Mouse (Mus musculus): ENCODE measurements around the gene Ccdc15. TPM values are rescaled to one million over a fixed set of nuclear protein-coding genes. Genes with fewer than 3 reads are reported as not detected.

The Ccdc15 gene
- polyA plus RNA-seq, 1 experiment = 1.8 TPM

DNA sequence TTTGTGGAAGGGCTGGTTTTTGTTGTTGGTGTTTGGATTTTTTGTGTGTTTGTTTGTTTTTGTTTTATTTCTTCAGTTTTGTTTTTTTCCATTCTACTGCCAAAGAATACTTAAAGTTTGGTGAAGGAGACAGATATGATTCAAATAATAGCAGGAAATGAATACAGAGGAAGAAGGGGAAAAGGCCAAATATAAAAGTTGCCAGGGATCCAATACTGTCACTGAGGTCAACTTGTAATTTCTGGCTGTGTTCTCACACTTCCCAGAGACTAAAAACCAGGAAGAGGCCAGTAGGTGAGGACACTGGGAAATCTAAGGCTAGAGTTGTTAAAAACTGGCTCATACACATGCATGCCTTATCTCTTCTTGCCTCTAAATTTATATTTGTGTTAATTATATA lies 13.9 kb upstream of the Ccdc15 start:
- TF ChIP-seq POLR2A (IDR thresholded peaks at IDR 0.05; ENCODE audit: borderline replicate concordance, control insufficient read depth, low read depth, low read length) = no peak
- TF ChIP-seq CTCF (IDR thresholded peaks at IDR 0.05; ENCODE audit: control insufficient read depth, insufficient read depth, low read length) = no peak
- Histone ChIP-seq H3K4me3 (replicated peaks; ENCODE audit: control insufficient read depth, low read depth, low read length) (no peak overlapping the region), H3K27ac (ENCODE audit: control insufficient read depth, insufficient read depth, low read depth, low read length, poor library complexity) (no peak overlapping the region), H3K4me1 (ENCODE audit: control insufficient read depth, insufficient read depth, low read length) (no peaks in the 10 kb centered on the region)

- TF ChIP-seq POLR2A (IDR thresholded peaks at IDR 0.05; ENCODE audit: borderline replicate concordance, control insufficient read depth, low read depth, low read length) (no peak), CTCF (IDR thresholded peaks at IDR 0.05; ENCODE audit: control insufficient read depth, insufficient read depth, low read length) (no peak)
Observed at GRCm38 (mm10) chr9:37359331-37360220, 11.3 kb upstream of the Ccdc15 start.

DNA sequence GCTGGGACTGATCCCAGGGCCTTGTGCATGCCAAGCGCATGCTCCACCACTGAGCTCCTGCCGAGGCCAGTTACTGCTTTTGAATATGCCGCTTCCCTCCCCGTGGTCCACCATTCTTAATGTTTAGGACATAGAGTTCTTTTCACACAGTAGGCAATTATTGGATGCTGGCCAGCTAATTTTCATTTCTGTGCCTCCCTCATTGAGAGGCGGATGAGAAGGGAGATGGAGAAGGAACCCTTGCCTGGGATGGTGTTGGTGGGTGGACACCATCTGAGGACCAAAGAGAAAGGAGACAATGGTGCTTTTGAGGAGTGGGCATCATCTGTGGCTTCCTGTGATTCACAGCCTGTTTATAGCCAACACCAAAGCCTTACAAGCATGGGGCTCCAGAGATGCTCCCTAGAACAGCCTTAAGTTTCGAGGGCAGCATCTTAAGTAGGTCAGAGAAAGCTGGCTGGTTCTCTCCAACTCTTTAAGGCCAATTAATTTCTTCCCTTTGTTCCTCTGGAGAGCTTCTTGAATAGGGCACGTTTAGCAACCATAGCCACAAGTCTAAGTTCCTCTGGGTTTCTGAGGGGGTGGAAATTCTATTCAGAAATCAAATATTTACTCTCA lies 10.6 kb upstream of the Ccdc15 start:
- Histone ChIP-seq H3K4me1 (ENCODE audit: control insufficient read depth, insufficient read depth, low read length) (no peaks in the 10 kb centered on the region), H3K4me3 (replicated peaks; ENCODE audit: control insufficient read depth, low read depth, low read length) (no peak overlapping the region), H3K27ac (ENCODE audit: control insufficient read depth, insufficient read depth, low read depth, low read length, poor library complexity) (no peak overlapping the region)
- TF ChIP-seq CTCF (IDR thresholded peaks at IDR 0.05; ENCODE audit: control insufficient read depth, insufficient read depth, low read length) (no peak), POLR2A (IDR thresholded peaks at IDR 0.05; ENCODE audit: borderline replicate concordance, control insufficient read depth, low read depth, low read length) (no peak)
- 78% methylated on average over 7 of the region's 7 CpGs for WGBS

More at GRCm38 (mm10) chr9:37359331-37360220, 11.3 kb upstream of the Ccdc15 start:
- H3K4me1 ChIP-seq (ENCODE audit: control insufficient read depth, insufficient read depth, low read length) = no peaks in the 10 kb centered on the region
- H3K4me3 ChIP-seq (replicated peaks; ENCODE audit: control insufficient read depth, low read depth, low read length) = no peak overlapping the region
- 72% methylated on average over 6 of the region's 6 CpGs for WGBS
- H3K27ac ChIP-seq (ENCODE audit: control insufficient read depth, insufficient read depth, low read depth, low read length, poor library complexity) = no peak overlapping the region

DNA sequence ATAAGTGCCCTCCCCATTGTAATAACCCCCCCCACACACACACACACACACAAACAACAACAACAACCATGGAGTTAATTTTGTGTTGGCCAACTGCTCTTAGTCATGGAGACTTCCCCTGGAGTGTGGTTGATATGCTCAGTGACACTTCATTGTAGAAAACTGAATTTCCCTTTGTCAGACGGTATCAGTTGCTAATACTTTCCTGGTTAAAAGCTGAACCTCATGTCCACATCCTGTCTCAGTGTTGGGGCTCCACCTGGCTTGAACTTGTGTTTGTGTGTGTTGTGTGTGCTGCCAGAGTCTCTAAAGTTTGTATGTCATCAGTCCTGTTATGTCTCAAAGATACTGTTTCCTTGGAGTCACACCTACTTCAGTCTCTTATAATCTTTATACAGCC lies 6.3 kb upstream of the Ccdc15 start:
- TF ChIP-seq CTCF (IDR thresholded peaks at IDR 0.05; ENCODE audit: control insufficient read depth, insufficient read depth, low read length) = no peak
- no peak for TF ChIP-seq POLR2A (IDR thresholded peaks at IDR 0.05; ENCODE audit: borderline replicate concordance, control insufficient read depth, low read depth, low read length)
- 23% methylated on average over 1 of the region's 1 CpGs for WGBS
- Histone ChIP-seq H3K4me3 (replicated peaks; ENCODE audit: control insufficient read depth, low read depth, low read length) (no peak overlapping the region), H3K4me1 (ENCODE audit: control insufficient read depth, insufficient read depth, low read length) (no peaks in the 10 kb centered on the region), H3K27ac (ENCODE audit: control insufficient read depth, insufficient read depth, low read depth, low read length, poor library complexity) (no peak overlapping the region)

DNA sequence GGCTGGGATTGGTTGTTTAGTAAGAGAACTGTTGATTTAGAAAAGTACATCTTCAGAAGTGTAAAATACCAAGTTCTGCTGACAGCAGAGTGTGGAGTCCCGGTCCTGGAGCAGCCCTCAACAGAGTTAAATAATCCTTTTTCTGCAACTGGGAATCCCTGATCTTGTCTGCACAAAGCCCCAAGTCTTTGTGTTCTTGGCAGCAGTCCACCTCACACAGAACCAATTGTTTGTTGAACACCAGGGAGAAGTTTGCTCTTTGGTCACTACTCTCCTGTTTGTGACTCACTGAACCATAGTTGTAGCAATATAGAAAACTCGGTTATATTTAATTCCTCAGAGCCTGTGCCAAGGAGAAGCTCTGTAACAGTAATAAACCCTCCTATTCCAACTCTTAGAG lies 3.0 kb upstream of the Ccdc15 start:
- WGBS = 59% methylated on average over 2 of the region's 2 CpGs
- Histone ChIP-seq H3K4me3 (replicated peaks; ENCODE audit: control insufficient read depth, low read depth, low read length) (no peak overlapping the region), H3K27ac (ENCODE audit: control insufficient read depth, insufficient read depth, low read depth, low read length, poor library complexity) (no peak overlapping the region), H3K4me1 (ENCODE audit: control insufficient read depth, insufficient read depth, low read length) (no peaks in the 10 kb centered on the region; the same call in 1 of the 2 replicates)
- TF ChIP-seq CTCF (IDR thresholded peaks at IDR 0.05; ENCODE audit: control insufficient read depth, insufficient read depth, low read length) (no peak), POLR2A (IDR thresholded peaks at IDR 0.05; ENCODE audit: borderline replicate concordance, control insufficient read depth, low read depth, low read length) (no peak)

GRCm38 (mm10) chr9:37349050-37349449 lies 818 bp upstream of the Ccdc15 start:
- no peak overlapping the region for H3K27ac ChIP-seq (ENCODE audit: control insufficient read depth, insufficient read depth, low read depth, low read length, poor library complexity)

DNA sequence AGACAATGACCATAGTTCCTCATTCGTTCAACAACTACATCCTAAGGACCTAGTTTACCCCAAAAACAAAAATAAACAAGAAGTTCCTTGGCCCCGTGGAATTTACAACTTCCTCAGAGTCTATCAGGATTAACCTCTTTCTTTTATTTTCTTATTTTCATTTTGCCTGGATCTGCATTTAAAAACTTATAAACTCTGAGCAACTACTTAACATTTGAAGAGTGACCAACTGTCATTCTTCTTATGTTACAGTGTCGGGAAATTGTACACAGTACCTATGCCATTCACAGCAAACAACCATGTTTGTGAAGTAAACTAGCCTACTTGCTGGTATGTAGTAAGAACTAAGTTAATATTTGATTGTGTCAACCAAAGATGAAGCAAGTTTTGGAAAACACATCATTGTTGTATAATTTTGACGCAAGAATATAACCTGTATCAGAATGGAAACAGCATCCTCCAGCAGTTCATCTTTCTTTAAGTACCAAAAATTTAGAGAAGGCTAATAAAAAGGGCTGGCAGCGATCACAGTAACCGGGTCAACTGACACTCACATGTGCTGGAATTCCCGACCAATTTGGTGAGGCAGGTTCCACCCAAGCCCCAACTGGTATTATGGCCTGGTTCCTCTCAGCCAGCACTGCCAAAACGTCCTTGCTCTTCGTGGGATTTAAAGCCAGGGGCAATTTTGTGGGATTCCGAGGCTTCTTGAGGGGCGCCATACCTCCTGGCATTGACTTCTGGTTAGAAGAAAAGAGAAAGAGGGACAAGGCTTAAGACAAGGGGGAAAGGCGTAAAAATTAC lies 846 bp downstream of the Ccdc15 start:
- no peaks in the 10 kb centered on the region; the same call in 1 of the 2 replicates for H3K4me1 ChIP-seq (ENCODE audit: control insufficient read depth, insufficient read depth, low read length)
- WGBS = 6% methylated on average over 12 of the region's 12 CpGs
- no peak for TF ChIP-seq CTCF (IDR thresholded peaks at IDR 0.05; ENCODE audit: control insufficient read depth, insufficient read depth, low read length)
- no peak for TF ChIP-seq POLR2A (IDR thresholded peaks at IDR 0.05; ENCODE audit: borderline replicate concordance, control insufficient read depth, low read depth, low read length)
- H3K27ac ChIP-seq (ENCODE audit: control insufficient read depth, insufficient read depth, low read depth, low read length, poor library complexity) = peak overlapping the region; percentile 89
- peak overlapping the region; percentile 83 for H3K4me3 ChIP-seq (replicated peaks; ENCODE audit: control insufficient read depth, low read depth, low read length)

More at GRCm38 (mm10) chr9:37349050-37349449, 818 bp upstream of the Ccdc15 start:
- Histone ChIP-seq H3K4me1 (ENCODE audit: control insufficient read depth, insufficient read depth, low read length) (no peaks in the 10 kb centered on the region; the same call in 1 of the 2 replicates), H3K4me3 (replicated peaks; ENCODE audit: control insufficient read depth, low read depth, low read length) (peak overlapping the region; percentile 37)
- TF ChIP-seq CTCF (IDR thresholded peaks at IDR 0.05; ENCODE audit: control insufficient read depth, insufficient read depth, low read length) = no peak
- no peak for TF ChIP-seq POLR2A (IDR thresholded peaks at IDR 0.05; ENCODE audit: borderline replicate concordance, control insufficient read depth, low read depth, low read length)
- 94% methylated on average over 3 of the region's 3 CpGs for WGBS

DNA sequence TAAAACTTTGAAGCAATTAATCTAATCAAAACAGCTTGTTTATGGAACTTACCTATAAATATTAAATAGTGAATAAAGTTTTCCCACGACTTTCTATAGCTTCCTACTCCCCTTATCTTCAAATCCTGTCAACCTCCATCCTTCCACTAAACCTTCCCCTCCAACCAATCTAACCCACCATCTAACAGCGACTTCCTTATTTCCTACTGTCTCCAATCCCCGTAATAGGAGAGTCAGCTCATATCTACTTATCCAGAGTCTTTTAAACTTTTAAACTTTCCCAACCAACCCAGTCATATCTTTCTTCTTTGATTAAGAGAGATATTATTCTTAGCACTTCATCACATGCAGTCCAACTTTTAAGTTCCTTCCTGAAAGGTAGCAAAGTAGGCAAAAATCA lies 2.8 kb downstream of the Ccdc15 start:
- WGBS = 32% methylated on average over 3 of the region's 3 CpGs
- TF ChIP-seq CTCF (IDR thresholded peaks at IDR 0.05; ENCODE audit: control insufficient read depth, insufficient read depth, low read length) (no peak), POLR2A (IDR thresholded peaks at IDR 0.05; ENCODE audit: borderline replicate concordance, control insufficient read depth, low read depth, low read length) (no peak)

More for the DNA sequence above, 2.8 kb downstream of the Ccdc15 start:
- no peaks in the 10 kb centered on the region; the same call in 1 of the 2 replicates for H3K4me1 ChIP-seq (ENCODE audit: control insufficient read depth, insufficient read depth, low read length)
- no peak overlapping the region for H3K27ac ChIP-seq (ENCODE audit: control insufficient read depth, insufficient read depth, low read depth, low read length, poor library complexity)
- H3K4me3 ChIP-seq (replicated peaks; ENCODE audit: control insufficient read depth, low read depth, low read length) = no peak overlapping the region
